ENCODE assay signal across 8 mouse cellular contexts in genomic region chr11:94159066-94159880, GRCm38 (mm10). TPM values are rescaled to one million over a fixed set of nuclear protein-coding genes. Genes with fewer than 3 reads are reported as not detected.
DNase-seq lines count a peak whose midpoint lies in the region; ATAC-seq and TF ChIP-seq lines count a peak whose summit lies in the region.

No protein-coding gene starts in this region.

- H3K9ac ChIP-seq in heart, embryonic 11.5 days (ENCODE audit: low read depth, low read length), result no peak overlapping the region
- H3K9ac ChIP-seq in embryonic facial prominence, embryonic 13.5 days, result peak overlapping the region; percentile 11; the same call in 1 of the 2 replicates
- peak overlapping the region; percentile 54; the same call in 1 of the 2 replicates for H3K9ac ChIP-seq in hindbrain, embryonic 12.5 days
- no peak overlapping the region for H3K9ac ChIP-seq in lung, embryonic 16.5 days (ENCODE audit: low read length)
- peak overlapping the region; percentile 27; the same call in 1 of the 2 replicates for H3K9ac ChIP-seq in stomach, postnatal 0 days (ENCODE audit: low read length)

- H3K4me3 ChIP-seq in heart, embryonic 11.5 days (ENCODE audit: low read depth, low read length), result no peak overlapping the region
- H3K4me3 ChIP-seq in embryonic facial prominence, embryonic 13.5 days, result no peak overlapping the region
- H3K4me3 ChIP-seq in hindbrain, embryonic 12.5 days, result no peak overlapping the region
- H3K4me3 ChIP-seq in lung, embryonic 16.5 days (ENCODE audit: low read length), result no peak overlapping the region
- H3K4me3 ChIP-seq in stomach, postnatal 0 days (ENCODE audit: low read depth, low read length), result no peak overlapping the region

- ATAC-seq in heart, embryonic 11.5 days (replicated peaks; ENCODE audit: insufficient number of reproducible peaks, low FRiP score, low TSS enrichment), result no peak
- ATAC-seq in embryonic facial prominence, embryonic 13.5 days (ENCODE audit: insufficient number of reproducible peaks, insufficient read depth, low FRiP score, low TSS enrichment, low read depth), result no peak
- ATAC-seq in hindbrain, embryonic 12.5 days (ENCODE audit: low FRiP score), result no peak
- ATAC-seq in lung, embryonic 16.5 days (ENCODE audit: low read depth), result no peak
- peak; percentile 9 for ATAC-seq in stomach, postnatal 0 days (ENCODE audit: low FRiP score, low TSS enrichment)
- no peak for ATAC-seq in granulocyte monocyte progenitor cell, adult 5-6 weeks (replicated peaks; ENCODE audit: poor library complexity, severe bottlenecking)

- no peaks in the 10 kb centered on the region for H3K27me3 ChIP-seq in heart, embryonic 11.5 days (ENCODE audit: control insufficient read depth, insufficient read depth, low read length)
- H3K27me3 ChIP-seq in embryonic facial prominence, embryonic 13.5 days, result no peaks in the 10 kb centered on the region
- H3K27me3 ChIP-seq in hindbrain, embryonic 12.5 days, result no peaks in the 10 kb centered on the region
- no peaks in the 10 kb centered on the region for H3K27me3 ChIP-seq in lung, embryonic 16.5 days (ENCODE audit: control insufficient read depth, insufficient read depth, low read depth, low read length)
- no peaks in the 10 kb centered on the region for H3K27me3 ChIP-seq in stomach, postnatal 0 days (ENCODE audit: control insufficient read depth, insufficient read depth, low read length)

- no peak for TF ChIP-seq CTCF in stomach, postnatal 0 days (IDR thresholded peaks at IDR 0.05; ENCODE audit: low read depth)

- no peaks in the 10 kb centered on the region for H3K9me3 ChIP-seq in heart, embryonic 11.5 days (replicated peaks; ENCODE audit: control insufficient read depth, low read length)
- H3K9me3 ChIP-seq in embryonic facial prominence, embryonic 13.5 days, result no peaks in the 10 kb centered on the region
- no peaks in the 10 kb centered on the region for H3K9me3 ChIP-seq in hindbrain, embryonic 12.5 days (replicated peaks)
- H3K9me3 ChIP-seq in lung, embryonic 16.5 days (ENCODE audit: control insufficient read depth, low read length), result no peaks in the 10 kb centered on the region
- no peaks in the 10 kb centered on the region for H3K9me3 ChIP-seq in stomach, postnatal 0 days (ENCODE audit: control insufficient read depth, low read length)

- H3K27ac ChIP-seq in heart, embryonic 11.5 days (ENCODE audit: low read depth, low read length), result no peak overlapping the region
- peak overlapping the region; percentile 84 for H3K27ac ChIP-seq in embryonic facial prominence, embryonic 13.5 days
- H3K27ac ChIP-seq in hindbrain, embryonic 12.5 days, result peak overlapping the region; percentile 99
- H3K27ac ChIP-seq in lung, embryonic 16.5 days (ENCODE audit: low read length), result peak overlapping the region; percentile 81; the same call in 1 of the 2 replicates
- H3K27ac ChIP-seq in stomach, postnatal 0 days (replicated peaks), result peak overlapping the region; percentile 95

- DNase-seq in heart, adult 18-20 months, result peak; percentile 67 to 74
- DNase-seq in NIH3T3 (ENCODE audit: low read depth), result peak; percentile 78
- DNase-seq in stomach, postnatal 0 days (ENCODE audit: low spot score), result peak; percentile 67

- WGBS in heart, embryonic 11.5 days (ENCODE audit: insufficient replicate concordance), result 57% methylated on average over 14 of the region's 14 CpGs
- 51% methylated on average over 14 of the region's 14 CpGs for WGBS in embryonic facial prominence, embryonic 13.5 days
- 30% methylated on average over 14 of the region's 14 CpGs for WGBS in hindbrain, embryonic 12.5 days
- 66% methylated on average over 14 of the region's 14 CpGs for WGBS in lung, embryonic 16.5 days
- WGBS in stomach, postnatal 0 days, result 51% methylated on average over 14 of the region's 14 CpGs

- no peaks in the 10 kb centered on the region for H3K36me3 ChIP-seq in heart, embryonic 11.5 days (ENCODE audit: control insufficient read depth, insufficient read depth, low read length)
- H3K36me3 ChIP-seq in embryonic facial prominence, embryonic 13.5 days, result no peaks in the 10 kb centered on the region
- H3K36me3 ChIP-seq in hindbrain, embryonic 12.5 days, result no peaks in the 10 kb centered on the region
- no peaks in the 10 kb centered on the region for H3K36me3 ChIP-seq in lung, embryonic 16.5 days (ENCODE audit: control insufficient read depth, insufficient read depth, low read length)
- no peaks in the 10 kb centered on the region for H3K36me3 ChIP-seq in stomach, postnatal 0 days (ENCODE audit: control insufficient read depth, insufficient read depth, low read length)

- no peak for TF ChIP-seq EP300 in stomach, postnatal 0 days (optimal IDR thresholded peaks at IDR 0.05)

- H3K4me1 ChIP-seq in heart, embryonic 11.5 days (ENCODE audit: control insufficient read depth, insufficient read depth, low read length), result peaks cover 26% of the 10 kb centered on the region
- H3K4me1 ChIP-seq in embryonic facial prominence, embryonic 13.5 days, result peaks cover 33% of the 10 kb centered on the region
- peaks cover 49% of the 10 kb centered on the region for H3K4me1 ChIP-seq in hindbrain, embryonic 12.5 days
- H3K4me1 ChIP-seq in lung, embryonic 16.5 days (replicated peaks; ENCODE audit: control insufficient read depth, insufficient read depth, low read length), result peaks cover 24% of the 10 kb centered on the region
- H3K4me1 ChIP-seq in stomach, postnatal 0 days (replicated peaks; ENCODE audit: control insufficient read depth, insufficient read depth), result peaks cover 9% of the 10 kb centered on the region

- no peak overlapping the region for H3K4me2 ChIP-seq in heart, embryonic 11.5 days
- H3K4me2 ChIP-seq in embryonic facial prominence, embryonic 13.5 days, result no peak overlapping the region
- H3K4me2 ChIP-seq in hindbrain, embryonic 12.5 days (replicated peaks), result peak overlapping the region; percentile 46
- no peak overlapping the region for H3K4me2 ChIP-seq in lung, embryonic 16.5 days (ENCODE audit: low read depth, low read length)
- H3K4me2 ChIP-seq in stomach, postnatal 0 days (replicated peaks; ENCODE audit: low read depth), result no peak overlapping the region

RNA-seq across cellular contexts. Expression of gene Tob1, which starts 52.0 kb away (rescaled TPM):
- 10 to 100 TPM; 47.5 to 50.4 TPM for total RNA-seq in heart, adult 18-20 months (2021)
- polyA plus RNA-seq in heart, embryonic 11.5 days (2014; fragmentation: Nextera tagmentation; extraction: Ambion mirVana), result 27.3 and 29.7 TPM in 2 replicates
- 25.9 and 26.7 TPM in 2 replicates for polyA plus RNA-seq in embryonic facial prominence, embryonic 13.5 days (2015; fragmentation: Nextera tagmentation; extraction: Ambion mirVana)
- 41.7 and 46.8 TPM in 2 replicates for polyA plus RNA-seq in hindbrain, embryonic 12.5 days (2016; fragmentation: Nextera tagmentation; extraction: Ambion mirVana)
- 25.8 and 28.9 TPM in 2 replicates for polyA plus RNA-seq in lung, embryonic 16.5 days (2015; fragmentation: Nextera tagmentation; extraction: Ambion mirVana)
- polyA plus RNA-seq in stomach, postnatal 0 days (2015; fragmentation: Nextera tagmentation; extraction: Ambion mirVana), result 71.1 and 74.1 TPM in 2 replicates
- 2.9 and 4.5 TPM in 2 replicates for total RNA-seq in granulocyte monocyte progenitor cell, adult 5-6 weeks (2014; fragmentation: Nextera tagmentation)
- 1.1 and 4.9 TPM in 2 replicates for total RNA-seq in granulocyte monocyte progenitor cell, adult 5-6 weeks (2017)

Comparison
In these comparisons a context has a peak if more than half of its experiments do, and no peak if none do; other contexts are left out.
1. H3K9ac ChIP-seq: peak in embryonic facial prominence, embryonic 13.5 days (single experiment), hindbrain, embryonic 12.5 days (single experiment) and stomach, postnatal 0 days (single experiment); none in heart, embryonic 11.5 days (single experiment) and lung, embryonic 16.5 days (single experiment).
2. Peak in every context shown above with its lines, with median percentiles within 50 percentile points of each other: DNase-seq.